Mouse (Mus musculus) testis, adult 2 months (tissue): ENCODE measurements around the gene Tdp1.

Experiments used
- CTCF ChIP-seq: fragments of 200-500 bp; IDR thresholded peaks from 2 replicates; pipeline ENCODE4 v1.5.1; 2012; ENCODE audit warnings: low read depth, mild to moderate bottlenecking, inconsistent platforms, low read length, moderate library complexity; ENCODE audit not compliant: control insufficient read depth, insufficient read depth, insufficient replicate concordance
- POLR2A ChIP-seq: fragments of 200-500 bp; IDR thresholded peaks from 2 replicates; pipeline ENCODE4 v1.6.1; 2012; ENCODE audit warnings: low read depth, mild to moderate bottlenecking, inconsistent platforms, low read length, moderate library complexity; ENCODE audit not compliant: control insufficient read depth

DNA sequence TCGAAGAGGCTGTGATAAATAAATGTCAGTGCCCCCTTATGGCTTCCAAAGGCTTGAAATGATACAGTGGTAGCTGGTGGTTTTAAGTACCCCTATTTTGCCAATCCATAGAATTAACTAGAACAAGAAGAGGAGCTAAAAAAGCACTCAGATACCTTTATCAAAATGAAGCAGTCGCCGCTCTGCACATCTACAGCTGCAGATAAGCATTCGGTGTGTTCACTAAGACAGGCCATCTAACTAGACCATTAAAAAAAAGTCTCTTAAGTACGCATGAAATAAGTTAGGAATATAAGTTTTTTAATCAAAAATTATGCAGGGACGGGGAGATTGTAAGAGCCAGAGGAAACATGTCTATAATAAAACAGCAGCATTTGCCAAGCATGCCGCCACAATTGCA, 76.4 kb downstream of the Tdp1 start:
- no peak for TF ChIP-seq CTCF
- TF ChIP-seq POLR2A: no peak
